Mouse (Mus musculus): ENCODE results near the gene Il22ra2. TPM values are rescaled to one million over a fixed set of nuclear protein-coding genes. Genes with fewer than 3 reads are reported as not detected.
A peak's percentile ranks its signal among the peaks of the same experiment; 100 is the strongest.
"Not testable (repeated sequence)": the region's sequence is repeated elsewhere in the genome, so short reads cannot be mapped to it uniquely, and the experiment has no call there.

The Il22ra2 gene
- polyA plus RNA-seq, 1 experiment: not detected

DNA sequence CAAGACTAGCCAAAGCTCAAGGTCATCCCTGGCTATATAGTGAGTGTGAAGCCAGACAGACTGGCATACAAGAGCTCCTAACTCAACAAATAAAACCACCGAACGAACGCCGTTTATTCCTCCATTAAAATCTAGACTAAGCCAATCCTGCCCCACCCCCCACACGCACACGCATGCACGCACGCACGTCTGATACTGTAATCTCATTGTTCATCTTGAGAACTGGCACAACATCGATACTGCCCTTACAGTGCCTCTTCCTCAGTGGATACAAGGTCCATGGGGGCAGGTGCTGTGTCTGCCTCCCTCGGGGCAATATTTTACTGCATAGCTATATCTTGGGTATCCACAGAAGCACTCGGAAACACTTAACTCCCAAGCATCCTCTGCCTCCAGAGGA is 32.2 kb upstream of the Il22ra2 start:
- TF ChIP-seq CTCF (IDR thresholded peaks at IDR 0.05; ENCODE audit: borderline replicate concordance, extremely low read depth, insufficient read depth, insufficient read length): no peak
- no peak for TF ChIP-seq POLR2A (IDR thresholded peaks at IDR 0.05; ENCODE audit: borderline replicate concordance, extremely low read depth, insufficient read depth, insufficient read length, poor library complexity, severe bottlenecking)
- DNase-seq (ENCODE audit: low read depth): no peak

DNA sequence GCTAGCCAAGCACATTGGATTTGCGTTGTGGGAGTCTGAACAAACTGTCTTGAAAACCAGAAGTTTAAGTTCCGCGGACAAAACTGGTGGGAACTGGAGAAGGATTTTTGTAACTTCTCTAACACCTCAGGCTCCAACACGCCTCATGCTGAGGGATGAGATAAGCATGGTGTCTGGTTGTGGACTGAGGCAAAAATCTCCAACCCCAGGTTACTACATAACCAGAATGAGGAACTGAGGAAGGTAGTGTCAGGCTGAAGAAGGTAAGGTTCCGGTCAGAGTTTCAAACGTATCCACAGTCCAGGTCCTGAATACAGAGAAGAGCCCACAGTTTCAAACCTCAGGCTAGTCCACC is 30.5 kb upstream of the Il22ra2 start:
- TF ChIP-seq CTCF (IDR thresholded peaks at IDR 0.05; ENCODE audit: borderline replicate concordance, extremely low read depth, insufficient read depth, insufficient read length) (no peak), POLR2A (IDR thresholded peaks at IDR 0.05; ENCODE audit: borderline replicate concordance, extremely low read depth, insufficient read depth, insufficient read length, poor library complexity, severe bottlenecking) (no peak)
- DNase-seq (ENCODE audit: low read depth): no peak

DNA sequence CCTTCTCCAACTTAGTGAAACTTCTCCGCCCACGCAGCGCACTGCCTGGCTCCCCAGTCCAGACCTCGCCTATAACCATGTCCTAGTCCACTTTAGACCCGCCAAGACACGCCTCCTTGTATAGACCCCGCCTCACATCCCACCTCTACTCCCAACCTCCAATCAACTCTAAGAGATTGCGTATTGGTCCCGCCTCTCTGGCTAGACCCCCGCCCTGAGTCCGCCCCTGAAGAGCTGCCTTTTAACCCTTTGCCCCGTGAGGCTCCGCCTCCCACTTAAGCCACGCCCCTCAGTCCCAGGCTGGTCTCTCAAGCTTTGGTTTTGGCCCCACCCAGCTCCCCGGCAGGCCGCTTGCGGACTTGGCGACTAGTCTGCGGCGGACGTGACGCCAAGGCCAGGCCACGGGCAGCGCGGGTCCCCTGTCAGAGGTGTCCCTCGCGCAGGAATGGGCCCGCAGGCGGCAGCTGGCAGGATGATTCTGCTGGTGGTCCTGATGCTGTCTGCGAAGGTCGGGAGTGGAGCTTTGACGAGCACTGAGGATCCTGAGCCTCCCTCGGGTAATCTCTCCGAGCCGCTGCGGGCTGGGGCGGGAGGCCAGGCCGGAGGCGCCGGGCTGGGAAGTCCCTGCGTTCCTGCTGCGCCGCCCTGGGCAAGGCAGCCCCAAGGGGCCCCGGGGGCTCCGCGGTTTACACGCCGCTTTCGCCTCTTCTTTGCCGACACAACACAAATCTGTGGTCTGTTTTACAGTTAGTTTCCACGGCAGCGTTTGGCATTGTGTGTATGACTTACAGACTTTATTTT is 30.0 kb upstream of the Il22ra2 start, which contains the start of gene Ifngr1:
Gene Ifngr1 (plus strand): TSS at position 309 of the 801 bp plus-strand sequence.
- peak; percentile 97 for DNase-seq (ENCODE audit: low read depth)

DNA sequence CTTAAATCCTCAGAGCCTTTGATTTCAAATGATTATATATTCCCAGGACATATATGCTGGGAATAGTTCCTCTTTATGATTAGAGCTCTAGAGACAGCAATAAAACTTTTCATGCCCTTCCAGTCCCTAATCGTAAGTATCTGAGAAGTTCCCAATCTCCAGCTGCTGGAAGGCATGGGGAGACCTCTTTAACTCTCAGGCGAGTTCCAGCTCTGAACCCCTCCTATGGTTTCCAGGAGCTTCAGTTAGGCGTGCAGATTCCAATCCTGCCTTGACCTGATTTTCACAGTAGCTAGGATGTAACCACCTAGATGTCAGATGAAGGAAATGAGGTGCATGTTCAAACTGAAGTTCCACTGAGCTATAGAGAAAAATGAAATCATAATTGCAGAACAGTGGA is 29.2 kb upstream of the Il22ra2 start:
- TF ChIP-seq POLR2A (IDR thresholded peaks at IDR 0.05; ENCODE audit: borderline replicate concordance, extremely low read depth, insufficient read depth, insufficient read length, poor library complexity, severe bottlenecking) (no peak), CTCF (IDR thresholded peaks at IDR 0.05; ENCODE audit: borderline replicate concordance, extremely low read depth, insufficient read depth, insufficient read length) (no peak)
- peak; percentile 13 for DNase-seq (ENCODE audit: low read depth)

More for the DNA sequence above, 30.0 kb upstream of the Il22ra2 start, which contains the start of gene Ifngr1:
- TF ChIP-seq POLR2A (IDR thresholded peaks at IDR 0.05; ENCODE audit: borderline replicate concordance, extremely low read depth, insufficient read depth, insufficient read length, poor library complexity, severe bottlenecking) (peak; percentile 46; the same call in 1 of the 2 replicates), CTCF (IDR thresholded peaks at IDR 0.05; ENCODE audit: borderline replicate concordance, extremely low read depth, insufficient read depth, insufficient read length) (no peak)

DNA sequence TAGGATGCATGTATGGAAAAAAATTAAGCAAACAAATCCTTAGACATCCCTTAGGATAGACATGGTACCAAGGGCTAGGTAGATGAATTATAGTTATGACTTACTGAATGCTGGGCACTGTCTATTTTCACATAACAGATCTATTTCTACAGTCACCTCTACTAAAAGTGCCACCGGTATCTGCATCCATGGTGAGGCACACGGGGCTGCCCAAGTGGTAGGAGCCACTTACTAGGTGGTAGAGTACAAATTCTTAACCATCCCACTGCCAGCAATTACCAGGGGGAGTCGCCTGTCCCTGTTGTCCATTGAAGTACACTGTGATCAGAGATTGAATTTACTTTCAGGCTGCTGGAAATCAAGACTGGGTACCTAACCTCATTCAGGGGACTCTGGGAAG is 28.5 kb upstream of the Il22ra2 start:
- TF ChIP-seq POLR2A (IDR thresholded peaks at IDR 0.05; ENCODE audit: borderline replicate concordance, extremely low read depth, insufficient read depth, insufficient read length, poor library complexity, severe bottlenecking): no peak
- TF ChIP-seq CTCF (IDR thresholded peaks at IDR 0.05; ENCODE audit: borderline replicate concordance, extremely low read depth, insufficient read depth, insufficient read length): no peak
- DNase-seq (ENCODE audit: low read depth): no peak

DNA sequence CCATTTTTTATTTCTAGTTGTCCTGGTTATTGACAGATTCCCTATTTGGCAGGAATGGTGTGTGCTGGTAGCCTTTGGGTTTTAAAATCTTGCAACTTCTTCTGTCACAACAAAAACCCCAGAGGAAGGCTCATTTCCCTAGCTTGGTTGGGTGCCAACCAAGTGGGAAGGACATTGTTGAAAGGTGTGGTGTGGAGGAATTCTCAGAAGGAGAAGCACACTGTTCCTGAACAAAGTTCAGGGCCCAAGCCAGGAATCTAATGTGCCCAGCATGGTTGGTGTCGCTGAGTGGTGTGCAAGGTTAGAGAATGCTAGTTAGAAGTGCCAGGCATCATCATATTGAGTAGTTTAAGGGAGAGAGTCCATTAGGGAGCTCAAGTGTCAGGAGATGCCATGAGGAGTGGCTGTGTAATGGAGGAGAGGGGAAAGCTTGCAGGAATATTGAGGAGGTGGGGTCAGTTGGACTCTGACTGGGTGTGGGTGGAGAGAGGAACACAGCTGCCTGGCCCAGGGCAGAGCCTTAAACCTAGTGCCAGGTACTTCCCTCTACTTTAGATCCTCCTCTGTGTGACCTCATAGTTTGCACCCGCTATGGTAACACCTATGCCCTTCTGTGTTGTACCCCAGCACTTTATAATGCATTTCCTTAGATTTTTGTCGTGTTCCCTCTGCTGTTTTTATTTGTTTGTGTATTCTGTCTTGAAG is 27.4 kb upstream of the Il22ra2 start:
- TF ChIP-seq CTCF (IDR thresholded peaks at IDR 0.05; ENCODE audit: borderline replicate concordance, extremely low read depth, insufficient read depth, insufficient read length) (no peak), POLR2A (IDR thresholded peaks at IDR 0.05; ENCODE audit: borderline replicate concordance, extremely low read depth, insufficient read depth, insufficient read length, poor library complexity, severe bottlenecking) (no peak)
- DNase-seq (ENCODE audit: low read depth): no peak

DNA sequence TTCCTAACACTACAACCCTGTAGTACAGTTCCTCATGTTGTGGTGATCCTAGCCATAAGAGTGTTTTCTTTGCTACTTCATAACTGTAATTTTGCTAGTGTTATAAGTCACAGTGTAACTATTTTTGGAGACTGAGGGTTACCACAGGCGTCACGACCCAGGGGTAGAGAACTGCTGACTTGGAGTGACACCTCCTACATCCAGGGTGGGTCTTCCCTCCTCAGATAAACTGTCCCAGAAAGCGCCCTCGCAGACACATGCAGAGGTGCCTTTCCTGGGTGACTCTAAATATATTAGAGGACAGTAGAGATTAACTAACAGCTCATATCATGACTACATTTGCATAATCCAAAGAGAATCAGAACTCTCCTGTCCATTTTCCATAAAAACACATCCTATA is 24.9 kb upstream of the Il22ra2 start:
- no peak for TF ChIP-seq POLR2A (IDR thresholded peaks at IDR 0.05; ENCODE audit: borderline replicate concordance, extremely low read depth, insufficient read depth, insufficient read length, poor library complexity, severe bottlenecking)
- no peak for TF ChIP-seq CTCF (IDR thresholded peaks at IDR 0.05; ENCODE audit: borderline replicate concordance, extremely low read depth, insufficient read depth, insufficient read length)
- DNase-seq (ENCODE audit: low read depth): no peak

DNA sequence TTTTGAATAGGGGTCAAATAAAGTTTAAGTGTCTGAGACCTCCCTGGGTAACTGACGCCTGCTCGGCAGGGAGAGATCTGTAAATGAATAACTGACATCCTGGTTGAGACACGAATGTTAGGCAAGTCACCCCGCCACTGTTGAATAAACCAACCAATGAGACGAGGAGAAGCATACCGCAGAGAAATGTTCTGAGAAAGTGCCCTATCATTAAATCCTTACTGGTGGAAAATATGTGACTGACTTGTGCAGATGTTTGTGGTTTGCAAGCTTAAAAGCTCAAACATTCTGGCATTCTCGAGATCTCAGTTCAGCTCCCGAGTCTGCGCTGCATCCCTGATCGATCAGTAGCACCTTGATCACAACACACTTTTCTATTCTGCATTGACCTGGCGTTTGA is 23.7 kb upstream of the Il22ra2 start:
- no peak for TF ChIP-seq POLR2A (IDR thresholded peaks at IDR 0.05; ENCODE audit: borderline replicate concordance, extremely low read depth, insufficient read depth, insufficient read length, poor library complexity, severe bottlenecking)
- no peak for TF ChIP-seq CTCF (IDR thresholded peaks at IDR 0.05; ENCODE audit: borderline replicate concordance, extremely low read depth, insufficient read depth, insufficient read length)
- no peak for DNase-seq (ENCODE audit: low read depth)

DNA sequence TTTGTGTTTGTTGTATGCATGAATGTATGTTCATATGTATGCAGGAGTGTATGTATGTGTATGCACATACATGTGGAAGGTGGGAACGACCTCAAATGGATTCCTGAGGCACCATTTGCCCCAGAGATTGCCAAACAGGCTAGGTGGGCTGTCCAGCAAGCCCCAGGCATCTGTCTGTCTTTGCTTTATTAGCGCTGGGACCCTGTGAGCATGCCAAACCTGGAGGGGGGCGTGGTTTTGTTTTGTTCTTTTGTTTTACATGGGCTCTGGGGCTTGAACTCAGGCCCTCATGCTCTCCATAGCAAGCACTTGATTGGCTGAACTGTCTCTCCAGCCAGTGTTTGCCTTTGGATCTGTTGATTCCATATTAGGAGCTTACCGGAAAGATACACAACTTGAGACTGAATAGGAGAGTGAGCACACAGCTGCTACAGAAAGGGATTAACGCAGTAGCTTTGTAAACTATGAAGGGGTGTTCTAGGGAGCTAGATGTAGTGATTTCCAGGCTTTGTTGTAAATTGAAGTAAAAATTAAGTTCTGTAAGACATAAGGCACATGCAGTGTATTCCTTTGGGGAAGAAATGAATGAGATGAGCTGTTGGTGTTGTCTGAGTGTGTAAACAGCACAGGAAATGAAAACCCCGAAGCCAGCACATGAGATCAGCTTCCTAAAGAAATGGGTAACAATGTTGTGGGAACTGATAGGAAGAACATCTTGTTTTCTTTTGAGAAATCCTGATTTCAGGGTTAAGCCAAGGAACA is 22.3 kb upstream of the Il22ra2 start:
- no peak for TF ChIP-seq POLR2A (IDR thresholded peaks at IDR 0.05; ENCODE audit: borderline replicate concordance, extremely low read depth, insufficient read depth, insufficient read length, poor library complexity, severe bottlenecking)
- TF ChIP-seq CTCF (IDR thresholded peaks at IDR 0.05; ENCODE audit: borderline replicate concordance, extremely low read depth, insufficient read depth, insufficient read length): no peak
- DNase-seq (ENCODE audit: low read depth): peak; percentile 51

DNA sequence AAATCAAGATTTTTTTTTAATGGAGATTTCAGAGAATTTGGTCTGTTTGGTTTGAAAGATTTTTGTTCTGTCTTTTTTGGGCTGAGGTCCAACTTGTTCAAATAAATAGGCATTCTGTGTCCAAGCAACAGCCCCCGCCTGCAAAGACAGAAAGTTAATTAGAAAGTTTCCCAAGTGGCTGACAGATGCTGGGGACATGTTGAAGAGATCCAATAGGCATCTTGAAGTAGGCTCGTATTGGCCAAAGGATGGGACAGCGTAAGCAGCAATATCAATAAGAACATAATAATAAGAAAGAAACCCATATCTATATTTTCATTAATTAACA is 21.7 kb upstream of the Il22ra2 start:
- DNase-seq (ENCODE audit: low read depth): peak; percentile 55

DNA sequence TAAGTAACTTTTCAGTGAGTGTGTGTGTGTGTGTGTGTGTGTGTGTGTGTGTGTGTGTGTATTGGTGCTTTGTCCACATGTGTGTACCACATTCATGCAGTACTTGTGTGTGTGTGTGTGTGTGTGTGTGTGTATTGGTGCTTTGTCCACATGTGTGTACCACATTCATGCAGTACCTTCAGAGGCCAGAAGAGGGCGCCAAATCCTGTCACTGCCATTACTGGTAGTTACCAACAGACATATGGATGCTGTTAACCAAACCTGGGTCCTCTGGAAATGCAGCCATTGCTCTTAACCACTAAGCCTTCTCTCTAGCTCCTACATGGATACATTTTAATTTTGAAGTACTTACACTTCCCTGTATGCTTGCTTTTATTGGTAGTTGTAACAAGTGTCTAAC is 20.3 kb upstream of the Il22ra2 start:
- DNase-seq (ENCODE audit: low read depth): not testable (repeated sequence)

More for the DNA sequence above, 21.7 kb upstream of the Il22ra2 start:
- TF ChIP-seq POLR2A (IDR thresholded peaks at IDR 0.05; ENCODE audit: borderline replicate concordance, extremely low read depth, insufficient read depth, insufficient read length, poor library complexity, severe bottlenecking): no peak
- TF ChIP-seq CTCF (IDR thresholded peaks at IDR 0.05; ENCODE audit: borderline replicate concordance, extremely low read depth, insufficient read depth, insufficient read length): no peak

More for the DNA sequence above, 20.3 kb upstream of the Il22ra2 start:
- TF ChIP-seq CTCF (IDR thresholded peaks at IDR 0.05; ENCODE audit: borderline replicate concordance, extremely low read depth, insufficient read depth, insufficient read length): peak; percentile 18; the same call in 1 of the 2 replicates
